Mouse (Mus musculus) activated CD4-positive, CD25-positive, alpha-beta regulatory T cell, adult 9 weeks (primary cell): ENCODE data around the gene Dab2ip. TPM values are rescaled to one million over a fixed set of nuclear protein-coding genes. Genes with fewer than 3 reads are reported as not detected.

Source experiments
- polyA plus RNA-seq: library from polyadenylated mRNA; unstranded; fragments of 100-300 nt; shearing (Covaris generic); gene quantifications from one replicate; pipeline ENCODE4 v1.2.1, GENCODE M21; 2017

Gene Dab2ip
- 0.50 TPM for polyA plus RNA-seq

GRCm38 (mm10) chr2:35557911-35558825 lies at the start of gene Dab2ip:
TSS of gene Dab2ip (plus strand) at chr2:35558266.

Other genes starting within 250 kb of the Dab2ip start
- gene Stom, start 221.3 kb upstream of the Dab2ip start, polyA plus RNA-seq: 6.8 TPM
- not detected for gene 4930568D16Rik, start 190.5 kb upstream of the Dab2ip start, polyA plus RNA-seq
- gene 4930402F06Rik, start 161.1 kb upstream of the Dab2ip start, polyA plus RNA-seq: not detected
- gene Ggta1, start 95.0 kb upstream of the Dab2ip start, polyA plus RNA-seq: 26.2 TPM